Mouse (Mus musculus): Measurements from ENCODE around the gene Zbtb45.

DNA sequence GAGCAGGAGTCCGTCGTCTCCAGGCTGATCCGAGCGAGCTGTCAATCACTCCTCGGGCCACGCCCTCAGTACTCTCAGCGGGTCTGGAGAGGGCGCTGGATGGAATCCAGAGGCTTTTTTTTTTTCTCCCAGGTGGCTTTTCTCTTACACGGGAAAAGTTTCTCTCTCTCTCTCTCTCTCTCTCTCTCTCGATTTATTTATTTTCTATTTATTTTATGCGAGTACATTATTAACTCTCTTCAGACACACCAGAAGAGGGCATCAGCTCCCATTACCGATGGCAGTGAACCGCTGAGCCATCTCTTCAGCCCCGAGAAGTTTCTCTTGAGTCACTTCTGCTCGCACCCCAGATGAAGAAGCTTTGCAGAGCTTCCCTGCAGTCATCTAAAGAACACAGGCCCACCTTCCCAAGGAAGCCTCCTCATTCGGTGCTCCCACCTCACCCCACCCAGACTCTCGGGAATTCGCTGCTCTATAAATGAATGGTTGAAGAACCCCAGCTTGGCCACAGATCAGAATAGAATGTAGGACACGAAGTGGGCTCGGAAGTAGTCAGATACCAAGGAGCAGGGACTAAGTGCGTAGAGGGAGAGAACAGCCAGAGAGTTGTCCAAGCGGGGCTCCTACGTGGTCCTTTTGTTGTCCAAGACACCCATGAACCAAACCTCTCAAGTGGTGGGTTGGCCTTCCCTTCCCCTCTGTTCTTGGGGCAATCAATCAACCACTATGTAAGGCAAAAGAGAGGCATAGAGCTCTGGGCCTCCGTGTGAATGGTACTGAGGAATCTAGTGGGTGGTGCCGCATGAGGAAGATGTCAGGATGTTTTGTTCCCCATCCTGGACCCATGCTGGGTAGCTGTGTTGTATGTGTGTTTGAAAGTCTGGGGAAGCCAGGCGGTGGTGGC is at the start of gene Zbtb45:
- TF ChIP-seq POLR2A (IDR thresholded peaks at IDR 0.05; ENCODE audit: insufficient read depth, low read depth, low read length) (no peak), CTCF (IDR thresholded peaks at IDR 0.05) (no peak), EP300 (IDR thresholded peaks at IDR 0.05; ENCODE audit: insufficient read depth, low read depth, low read length) (no peak)
